Comparison of ENCODE assay signal across 18 mouse cellular contexts in genomic region chr12:102505949-102506348, GRCm38 (mm10). TPM values are rescaled to one million over a fixed set of nuclear protein-coding genes. Genes with fewer than 3 reads are reported as not detected.
"Had no signal": no experiment of that assay in that cellular context is flagged by ENCODE, and none has a peak within 500 bp of the region (broad histone marks: within the 10 kb centered on the region; RNA-seq: fewer than 3 reads in every experiment).

No protein-coding gene starts in this region.

- H3K9me3 ChIP-seq: limb, embryonic 12.5 days; megakaryocyte, embryonic 14.5 days; neural tube, embryonic 13.5 days; stomach, embryonic 15.5 days had no signal

- DNase-seq: kidney, adult 8-10 months; kidney, postnatal 25 days; lung, adult 2 months; lung, postnatal 4 days; midbrain, embryonic 14.5 days; retina, postnatal 1 day; right cerebral cortex, postnatal 4 days; thymus, adult 2 months; thymus, postnatal 25 days had no signal

- H3K36me3 ChIP-seq: limb, embryonic 12.5 days; neural tube, embryonic 13.5 days; stomach, embryonic 15.5 days had no signal

- H3K27ac ChIP-seq: limb, embryonic 12.5 days; neural tube, embryonic 13.5 days; stomach, embryonic 15.5 days had no signal

- H3K27me3 ChIP-seq: neural tube, embryonic 13.5 days; stomach, embryonic 15.5 days had no signal

- H3K4me3 ChIP-seq: limb, embryonic 12.5 days; megakaryocyte, embryonic 14.5 days; neural tube, embryonic 13.5 days; stomach, embryonic 15.5 days had no signal

- H3K4me1 ChIP-seq: limb, embryonic 12.5 days; stomach, embryonic 15.5 days had no signal

- H3K9ac ChIP-seq: limb, embryonic 12.5 days; neural tube, embryonic 13.5 days; stomach, embryonic 15.5 days had no signal

- ATAC-seq: inflammation-experienced regulatory T-cells, adult 6 months; intestine, postnatal 0 days; lung, postnatal 0 days had no signal

- H3K4me2 ChIP-seq: limb, embryonic 12.5 days; neural tube, embryonic 13.5 days; stomach, embryonic 15.5 days had no signal

RNA-seq across cellular contexts. Expression of gene Chga, which starts 48.8 kb away (rescaled TPM):
- total RNA-seq: liver, adult 2 months; monocyte, adult 5-6 weeks had no signal
- polyA plus RNA-seq: liver, adult 2 months had no signal
